ENCODE assay signal across 10 mouse cellular contexts in the genomic region with DNA sequence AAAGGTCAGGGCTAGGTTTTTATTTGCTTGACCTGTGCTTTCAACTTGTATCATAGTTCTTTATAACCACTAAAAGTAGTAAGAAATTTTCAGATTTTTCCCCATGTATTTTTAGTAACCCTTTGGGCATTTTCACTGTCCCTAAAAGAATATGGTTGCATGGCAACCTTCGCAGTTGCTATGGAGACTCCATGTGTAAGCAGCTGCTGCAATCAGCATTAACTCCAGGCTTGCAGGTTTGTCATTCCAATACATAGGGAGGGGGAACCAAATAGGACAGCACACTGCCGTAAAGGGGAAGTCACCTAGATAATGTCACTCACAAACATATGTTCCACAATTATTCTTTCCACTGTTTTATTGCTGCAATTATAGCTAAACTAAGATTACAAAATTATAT.
DNase-seq lines count a peak whose midpoint lies in the region; ATAC-seq lines count a peak whose summit lies in the region.
"Had no signal": no experiment of that assay in that cellular context is flagged by ENCODE, and none has a peak within 500 bp of the region (broad histone marks: within the 10 kb centered on the region; RNA-seq: fewer than 3 reads in every experiment).

No protein-coding gene starts in this region.

- H3K9ac ChIP-seq in neural tube, embryonic 11.5 days (ENCODE audit: low read length): no peak overlapping the region
- no peak overlapping the region for H3K9ac ChIP-seq in midbrain, embryonic 13.5 days (replicated peaks)

- peak; percentile 31 for DNase-seq in neural tube, embryonic 11.5 days (ENCODE audit: low spot score)
- DNase-seq in neural tube, embryonic 10.5 days (ENCODE audit: extremely low spot score, low spot score): no peak
- DNase-seq in layer of hippocampus, adult 8-10 months (ENCODE audit: low spot score in 2 of 2): peak; percentile 71 to 72
- no peak for DNase-seq in heart, postnatal 4 days
- DNase-seq in adrenal gland, postnatal 4 days (ENCODE audit: low spot score in 2 of 2): no peak
- DNase-seq in spleen, postnatal 4 days (ENCODE audit: low spot score in 2 of 2): no peak
- DNase-seq in thymus, postnatal 0 days (ENCODE audit: low spot score): no peak
- DNase-seq: adrenal gland, adult 8-10 months had no signal

- no peaks in the 10 kb centered on the region for H3K36me3 ChIP-seq in neural tube, embryonic 11.5 days (ENCODE audit: control insufficient read depth, insufficient read depth, low read length)
- H3K36me3 ChIP-seq in midbrain, embryonic 13.5 days: no peaks in the 10 kb centered on the region

- H3K9me3 ChIP-seq in neural tube, embryonic 11.5 days (ENCODE audit: control insufficient read depth, low read length): no peaks in the 10 kb centered on the region
- no peaks in the 10 kb centered on the region for H3K9me3 ChIP-seq in midbrain, embryonic 13.5 days

- H3K4me1 ChIP-seq in neural tube, embryonic 11.5 days (ENCODE audit: control insufficient read depth, insufficient read depth, low read length): no peaks in the 10 kb centered on the region
- H3K4me1 ChIP-seq in midbrain, embryonic 13.5 days (replicated peaks): peaks cover 22% of the 10 kb centered on the region

- no peak overlapping the region for H3K4me2 ChIP-seq in neural tube, embryonic 11.5 days (ENCODE audit: low read depth)
- peak overlapping the region; percentile 45 for H3K4me2 ChIP-seq in midbrain, embryonic 13.5 days (replicated peaks)

- 41% methylated on average over 2 of the region's 2 CpGs for WGBS in neural tube, embryonic 11.5 days
- WGBS in midbrain, embryonic 13.5 days: 21% methylated on average over 2 of the region's 2 CpGs

- no peak overlapping the region for H3K27ac ChIP-seq in neural tube, embryonic 11.5 days (ENCODE audit: low read depth, low read length)
- peak overlapping the region; percentile 88 for H3K27ac ChIP-seq in midbrain, embryonic 13.5 days

- peak; percentile 85 for ATAC-seq in neural tube, embryonic 11.5 days (ENCODE audit: insufficient read depth, low FRiP score, low TSS enrichment)
- peak; percentile 91 for ATAC-seq in midbrain, embryonic 13.5 days
- ATAC-seq: inflammation-experienced regulatory T-cells, adult 6 months had no signal

- no peak overlapping the region for H3K4me3 ChIP-seq in neural tube, embryonic 11.5 days (ENCODE audit: low read depth, low read length)
- H3K4me3 ChIP-seq in midbrain, embryonic 13.5 days (replicated peaks): 0 out of 2 replicates have a peak overlapping the region, but pooled peaks have one; percentile 6

- no peaks in the 10 kb centered on the region for H3K27me3 ChIP-seq in neural tube, embryonic 11.5 days (ENCODE audit: control insufficient read depth, insufficient read depth, low read length)
- no peaks in the 10 kb centered on the region for H3K27me3 ChIP-seq in midbrain, embryonic 13.5 days

Comparison
In these comparisons a context has a peak if more than half of its experiments do, and no peak if none do; other contexts are left out.
1. DNase-seq: peak in neural tube, embryonic 11.5 days (single experiment) and layer of hippocampus, adult 8-10 months (2 of 2); none in neural tube, embryonic 10.5 days (single experiment), heart, postnatal 4 days (single experiment), adrenal gland, postnatal 4 days (0 of 2), spleen, postnatal 4 days (0 of 2) and thymus, postnatal 0 days (single experiment).